Mouse (Mus musculus) kidney, postnatal 10 days (tissue): ENCODE measurements around the gene Stpg2.
"Not testable (repeated sequence)": the region's sequence is repeated elsewhere in the genome, so short reads cannot be mapped to it uniquely, and the experiment has no call there.

Experiments
- DNase-seq: peaks from one replicate; pipeline ENCODE4 v3.0.0; 2021; ENCODE audit warnings: mixed read lengths

Gene Stpg2

DNA sequence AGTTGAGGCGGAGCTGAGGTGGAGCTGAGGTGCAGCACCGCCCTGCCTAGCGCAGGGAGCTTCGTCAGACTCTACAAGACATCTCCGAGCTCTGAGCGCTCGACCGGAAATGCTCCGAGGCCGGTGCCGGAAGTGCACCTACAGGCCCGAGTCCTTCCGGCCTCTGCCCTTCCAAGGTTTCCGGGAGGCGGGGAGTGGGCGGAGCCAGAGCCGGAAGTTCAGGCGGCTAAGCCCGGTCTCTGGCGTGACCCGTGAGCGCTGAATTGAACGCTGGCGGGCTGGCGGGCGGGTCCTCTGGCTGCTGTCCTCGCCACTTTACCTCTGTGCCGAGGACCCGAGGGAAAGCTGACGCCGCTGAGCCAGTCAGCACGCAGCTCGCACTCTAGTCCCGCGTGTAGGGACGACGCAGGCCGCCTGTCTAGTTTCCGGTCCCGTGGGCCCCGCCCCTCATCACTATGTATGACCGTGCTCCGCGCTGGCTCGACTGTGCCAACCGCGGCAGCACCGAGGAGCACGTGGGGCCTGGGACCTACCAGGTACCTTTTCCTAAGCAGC is at the start of gene Stpg2:
TSS of gene Stpg2 (plus strand) at position 251 of the 555 bp plus-strand sequence.
- peak; percentile 95 for DNase-seq

DNA sequence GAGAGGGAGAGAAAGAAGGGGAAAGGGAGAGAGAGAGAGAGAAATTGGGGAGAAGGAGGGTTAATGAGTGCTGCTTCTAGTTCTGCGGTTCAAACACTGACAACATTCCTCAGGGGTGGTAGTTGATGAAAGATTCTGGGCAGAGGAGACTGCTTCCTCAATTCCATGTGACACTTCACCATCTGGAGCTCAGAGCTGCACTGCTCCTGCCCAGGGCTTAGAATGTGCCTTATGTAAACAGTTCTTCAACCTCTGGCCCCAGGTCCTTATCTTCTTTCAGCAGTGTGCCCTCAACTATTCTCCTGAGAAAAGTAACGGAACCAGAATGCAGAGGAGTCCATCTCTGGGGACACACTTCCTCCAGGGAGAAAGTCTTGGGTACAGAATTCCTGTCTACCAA is 43.3 kb upstream of the Stpg2 start:
- no peak for DNase-seq

DNA sequence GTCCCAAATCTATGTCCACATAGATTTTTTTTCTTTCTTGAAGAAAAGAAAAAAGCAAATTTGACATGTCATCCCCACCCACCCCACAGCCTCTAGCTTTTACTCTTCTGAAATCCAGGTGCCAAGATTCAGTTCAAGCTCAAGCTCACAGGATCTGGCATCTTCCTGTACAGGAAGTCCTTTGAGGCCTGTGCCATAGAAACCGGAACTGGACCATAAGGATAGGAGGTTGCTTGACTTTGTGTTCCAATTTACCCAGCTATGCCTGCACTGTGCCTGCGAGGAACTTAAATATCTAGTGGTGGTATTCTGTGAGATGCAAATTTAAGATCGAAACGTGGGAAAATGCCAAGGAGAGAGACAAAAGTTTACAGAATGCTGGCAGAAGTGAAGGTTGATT is 42.8 kb upstream of the Stpg2 start:
- DNase-seq = no peak

DNA sequence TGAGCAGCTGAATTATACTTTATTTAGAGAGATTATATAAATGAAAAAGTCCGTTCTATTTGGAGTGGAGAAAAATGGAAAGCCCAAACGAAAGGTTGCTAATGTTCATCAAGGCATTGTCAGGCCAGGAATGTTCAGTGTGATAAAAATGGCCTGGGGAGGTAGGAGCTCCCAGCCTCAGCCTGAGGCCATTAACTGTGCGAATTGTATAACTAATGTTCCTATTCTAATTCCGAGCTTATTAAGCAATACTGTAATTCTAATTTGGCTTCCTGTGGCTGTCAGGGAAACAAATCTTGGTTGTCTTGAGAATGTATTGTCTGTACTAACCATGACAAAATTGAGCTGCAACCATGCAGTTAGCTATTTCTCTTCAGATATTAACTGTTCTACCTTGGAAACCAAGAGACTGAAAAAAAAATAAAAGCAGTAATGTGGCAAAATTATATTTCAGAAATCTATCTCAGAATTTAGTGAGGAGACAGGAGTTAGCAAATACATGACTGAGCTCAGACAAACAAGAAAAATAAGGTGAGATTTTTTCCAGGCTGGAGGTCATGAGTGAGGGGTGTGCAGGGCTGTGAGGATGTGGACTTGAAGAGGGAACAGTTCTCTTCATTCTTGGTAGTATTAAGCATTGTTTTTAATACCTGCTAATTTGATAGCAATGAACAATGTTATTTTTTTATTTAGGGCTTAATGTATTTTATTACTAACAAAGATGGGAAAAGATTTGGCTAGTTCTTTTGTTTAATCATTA is 36.8 kb upstream of the Stpg2 start:
- no peak for DNase-seq

DNA sequence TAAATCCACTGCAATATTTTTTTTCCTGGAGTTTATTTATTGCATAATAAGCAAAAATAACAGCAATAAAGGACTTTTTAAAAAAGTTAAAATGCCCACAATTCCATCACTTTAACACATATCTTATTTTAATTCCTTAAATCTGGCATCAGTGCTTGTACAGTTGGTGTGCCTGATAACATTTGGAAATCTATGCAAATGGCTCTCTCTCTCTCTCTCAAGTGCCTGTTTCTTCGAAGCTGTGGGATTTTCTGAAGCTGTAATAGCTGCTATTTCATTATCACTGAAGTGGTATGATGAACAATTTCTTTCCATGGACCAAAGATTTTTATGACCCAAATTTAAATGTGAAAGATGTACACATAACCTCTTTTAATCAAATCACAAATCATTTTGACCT is 35.8 kb upstream of the Stpg2 start:
- no peak for DNase-seq

DNA sequence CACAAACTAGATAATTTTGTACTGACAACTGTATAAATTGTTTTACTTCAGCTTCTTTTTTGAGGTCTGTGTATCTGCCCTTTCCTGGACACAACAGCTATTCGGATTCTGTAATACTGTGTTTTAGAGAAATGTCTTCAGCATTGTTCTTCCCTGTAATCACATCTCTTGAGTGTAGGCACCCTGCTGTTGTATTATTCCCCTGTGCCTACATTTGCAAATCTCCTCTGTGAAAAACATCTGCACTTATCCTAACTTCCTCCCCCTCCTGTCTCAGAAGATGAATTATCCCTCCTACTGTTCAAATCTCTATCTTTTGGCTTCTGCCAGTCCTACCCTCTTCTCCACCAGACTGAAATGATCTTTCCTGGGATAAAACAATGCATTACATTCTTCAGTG is 28.6 kb upstream of the Stpg2 start:
- DNase-seq = no peak

DNA sequence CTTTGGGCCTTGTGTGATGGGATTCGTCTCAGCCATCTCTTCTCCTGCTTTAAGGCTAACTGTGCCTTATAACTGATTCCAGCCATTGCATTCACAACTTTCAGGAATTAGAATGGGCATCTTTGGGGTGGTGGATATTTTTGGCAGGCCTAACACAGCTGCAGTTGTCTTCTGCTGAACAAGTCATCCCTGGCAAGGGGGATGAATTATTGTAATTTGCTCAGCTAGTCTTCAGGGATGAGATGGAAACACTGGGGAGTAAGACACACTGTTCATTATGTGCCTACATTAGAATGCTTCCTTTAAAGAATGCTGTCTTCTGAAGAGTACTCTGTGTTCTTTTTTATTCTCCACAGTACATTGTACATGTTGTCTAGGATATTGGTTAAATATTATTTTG is 14.0 kb upstream of the Stpg2 start:
- DNase-seq = no peak

DNA sequence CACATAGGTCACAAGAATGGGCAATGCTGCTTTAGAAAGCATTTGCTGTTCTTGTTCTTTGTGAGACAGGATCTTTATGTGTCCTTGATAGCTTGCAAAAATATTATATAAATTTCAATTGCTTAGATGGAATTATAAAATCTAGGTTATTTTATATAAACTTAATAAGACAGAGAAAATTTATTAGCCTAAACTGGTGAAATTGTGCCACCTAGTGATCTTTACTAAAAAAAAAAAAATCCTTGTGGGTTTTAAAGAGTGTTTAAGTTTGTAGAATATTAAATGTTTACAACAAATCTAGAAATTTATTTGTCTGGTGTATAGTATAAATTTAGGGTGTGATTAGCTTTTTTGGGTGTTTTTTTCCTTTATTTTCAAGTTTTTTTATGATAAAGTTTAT is 11.6 kb upstream of the Stpg2 start:
- DNase-seq = no peak

DNA sequence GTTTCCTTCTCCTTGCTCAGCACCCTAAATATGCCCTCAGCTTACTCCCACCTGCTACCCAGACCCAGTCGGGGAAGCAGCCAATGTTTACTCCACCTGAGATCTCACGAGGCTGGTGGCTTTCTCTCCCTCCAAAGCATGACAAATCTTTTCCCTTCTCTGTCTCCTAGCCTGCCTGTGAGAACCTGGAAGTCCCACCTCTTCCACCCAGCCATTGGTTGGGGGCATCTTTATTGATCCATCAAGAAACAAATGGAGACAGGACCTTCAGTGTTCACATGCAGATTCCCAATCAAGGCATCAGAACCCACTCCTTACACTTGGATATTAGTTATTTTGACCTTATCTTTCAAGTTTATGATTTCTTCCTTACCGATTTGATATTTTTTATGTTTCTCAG is 7.1 kb upstream of the Stpg2 start:
- DNase-seq = no peak

DNA sequence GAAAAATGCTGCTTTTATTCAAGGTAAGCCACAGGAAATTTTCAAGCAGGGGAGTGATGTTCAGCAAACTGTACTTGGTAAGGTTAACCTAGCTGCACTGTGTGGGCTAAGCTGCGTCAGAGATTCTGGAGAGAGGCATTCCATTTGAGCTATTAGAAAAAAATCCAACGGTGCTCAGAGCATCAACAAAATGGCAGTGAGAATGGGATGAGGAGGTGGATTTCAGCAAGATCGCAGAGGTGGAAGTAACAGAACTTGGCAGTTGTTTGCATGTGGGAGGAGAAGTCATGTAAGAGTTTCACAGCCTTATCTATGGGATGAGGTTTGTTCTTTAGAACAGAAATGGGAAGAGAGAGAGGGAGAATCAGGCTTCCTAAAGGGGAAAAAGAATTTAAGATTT is 5.2 kb upstream of the Stpg2 start:
- DNase-seq = no peak

DNA sequence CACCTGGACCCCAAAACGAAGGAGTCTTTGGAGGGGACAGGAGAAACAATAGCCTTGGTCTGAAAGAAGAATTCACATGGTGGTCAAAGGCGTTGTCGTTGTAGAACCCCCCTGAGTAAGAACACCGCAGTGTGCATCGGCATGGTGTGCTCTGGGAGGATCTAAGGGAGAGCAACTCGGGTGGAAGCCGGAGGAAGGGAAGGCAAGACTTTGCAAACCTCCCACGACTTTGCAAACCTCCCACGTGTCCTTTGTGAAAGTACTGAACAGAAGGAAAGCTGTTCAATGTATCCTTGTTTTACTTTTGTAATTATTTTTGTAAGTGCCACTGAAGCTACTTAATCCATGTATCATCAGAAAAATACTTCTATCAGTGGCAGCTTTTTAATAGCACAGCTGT is 11.5 kb downstream of the Stpg2 start:
- DNase-seq = no peak

DNA sequence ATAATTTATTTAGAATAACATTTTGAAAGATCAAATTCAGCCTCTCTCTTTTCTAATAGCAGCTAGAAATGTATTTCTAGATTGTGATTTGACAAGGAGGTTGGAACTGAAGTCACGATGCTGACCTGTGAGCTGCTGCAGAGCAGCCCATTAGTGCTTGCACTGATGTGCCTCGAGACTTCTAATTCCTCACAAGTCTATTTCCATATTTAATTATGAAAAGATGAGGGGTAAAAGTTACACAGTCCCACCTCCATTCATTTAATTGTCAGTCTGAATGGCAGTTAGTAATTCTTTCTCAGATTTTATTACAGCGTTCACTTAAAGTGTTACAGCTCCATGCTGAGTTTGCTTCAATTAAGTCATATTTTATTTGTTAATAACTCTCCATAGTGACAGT is 19.6 kb downstream of the Stpg2 start:
- DNase-seq = no peak

DNA sequence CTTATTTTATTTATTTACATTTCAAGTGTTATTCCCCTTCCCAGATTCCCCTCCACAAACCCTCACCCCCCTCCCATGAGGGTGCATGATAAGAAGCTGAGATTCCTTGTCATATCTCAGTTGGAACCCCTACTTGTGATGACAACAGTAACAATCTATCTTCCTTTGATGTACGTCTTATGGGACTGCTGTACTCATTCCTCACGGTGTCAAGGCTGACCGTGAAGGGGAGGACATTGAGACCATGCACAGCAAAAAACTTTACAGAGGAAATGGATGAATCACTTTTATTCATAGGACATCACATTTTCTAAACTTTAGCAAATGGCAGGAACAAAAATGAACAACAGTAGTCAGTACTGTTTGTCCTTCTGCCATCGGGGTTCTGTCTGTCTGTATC is 21.3 kb downstream of the Stpg2 start:
- DNase-seq = no peak

DNA sequence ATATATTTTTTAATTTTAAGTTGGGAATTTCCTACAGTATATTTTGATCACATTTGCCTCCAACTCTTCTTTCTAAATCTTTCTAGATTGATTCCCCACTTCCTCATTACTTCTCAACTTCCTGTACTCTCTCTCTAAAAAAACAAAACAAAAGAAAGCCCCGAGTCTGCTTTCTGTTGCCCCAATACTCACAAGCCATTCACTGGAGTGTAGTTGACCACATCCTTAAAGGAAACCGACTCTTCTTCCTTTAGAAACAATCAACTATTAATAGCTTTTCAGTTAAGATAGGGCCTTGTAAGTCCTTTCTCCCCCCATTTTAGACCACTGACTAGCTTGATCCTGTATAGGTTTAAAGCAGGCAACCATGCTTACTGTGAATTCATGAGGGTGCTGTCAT is 39.7 kb downstream of the Stpg2 start:
- no peak for DNase-seq

DNA sequence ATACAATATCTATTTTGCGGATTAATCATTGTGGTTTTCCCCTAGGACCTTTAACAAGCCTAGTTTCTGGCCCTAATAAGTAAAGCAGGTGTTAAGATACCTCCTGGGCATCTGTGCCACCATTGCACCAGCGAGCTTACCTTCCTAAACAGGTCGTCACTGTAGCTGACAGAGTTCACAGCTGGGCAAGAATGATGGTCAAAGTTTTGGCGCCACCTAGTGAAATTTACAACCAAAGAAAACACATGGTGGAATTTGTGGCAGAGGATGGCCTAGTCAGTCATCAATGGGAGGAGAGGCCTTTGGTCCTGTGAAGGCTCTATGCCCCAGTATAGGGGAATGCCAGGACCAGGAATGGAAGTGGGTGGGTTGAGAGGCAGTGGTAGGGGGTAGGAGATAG is 41.0 kb downstream of the Stpg2 start:
- DNase-seq = peak; percentile 8

DNA sequence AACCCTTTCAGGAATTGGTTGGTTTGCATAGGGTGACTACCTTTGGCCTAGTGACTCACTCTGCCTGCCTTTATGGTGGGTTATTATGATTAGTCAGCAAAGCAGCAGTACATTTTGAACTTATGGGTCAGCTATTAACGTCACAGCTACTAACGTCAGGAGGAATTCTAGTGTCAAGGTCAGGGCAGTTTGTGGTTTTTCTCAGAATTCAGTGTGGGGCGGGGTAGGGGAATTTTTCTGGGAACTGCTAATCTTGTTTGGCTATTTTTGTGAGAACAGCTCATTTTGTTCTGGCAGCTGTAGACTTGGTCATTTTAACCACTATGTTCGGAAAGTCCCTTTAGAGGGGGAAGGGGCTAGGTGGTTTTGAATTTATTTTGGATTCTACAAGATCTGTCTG is 56.9 kb downstream of the Stpg2 start:
- DNase-seq = not testable (repeated sequence)

DNA sequence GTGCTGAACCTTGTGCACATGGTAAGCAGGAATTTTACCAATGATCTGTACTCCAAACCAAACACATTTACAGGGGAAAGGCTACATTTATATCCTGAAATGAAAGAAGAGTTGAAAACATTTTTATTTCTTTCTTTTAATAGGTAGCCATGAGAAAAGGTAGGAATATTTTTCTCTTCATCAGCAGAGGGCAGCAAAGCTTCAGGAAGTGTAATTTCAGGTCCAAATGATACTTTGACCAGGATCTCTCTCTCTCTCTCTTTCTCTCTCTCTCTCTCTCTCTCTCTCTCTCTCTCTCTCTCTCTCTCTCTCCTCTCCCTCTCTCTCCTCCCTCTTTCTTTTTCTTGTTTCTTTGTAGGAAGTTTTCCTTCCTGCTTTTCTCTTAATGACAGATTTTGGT is 92.4 kb downstream of the Stpg2 start:
- DNase-seq = no peak

DNA sequence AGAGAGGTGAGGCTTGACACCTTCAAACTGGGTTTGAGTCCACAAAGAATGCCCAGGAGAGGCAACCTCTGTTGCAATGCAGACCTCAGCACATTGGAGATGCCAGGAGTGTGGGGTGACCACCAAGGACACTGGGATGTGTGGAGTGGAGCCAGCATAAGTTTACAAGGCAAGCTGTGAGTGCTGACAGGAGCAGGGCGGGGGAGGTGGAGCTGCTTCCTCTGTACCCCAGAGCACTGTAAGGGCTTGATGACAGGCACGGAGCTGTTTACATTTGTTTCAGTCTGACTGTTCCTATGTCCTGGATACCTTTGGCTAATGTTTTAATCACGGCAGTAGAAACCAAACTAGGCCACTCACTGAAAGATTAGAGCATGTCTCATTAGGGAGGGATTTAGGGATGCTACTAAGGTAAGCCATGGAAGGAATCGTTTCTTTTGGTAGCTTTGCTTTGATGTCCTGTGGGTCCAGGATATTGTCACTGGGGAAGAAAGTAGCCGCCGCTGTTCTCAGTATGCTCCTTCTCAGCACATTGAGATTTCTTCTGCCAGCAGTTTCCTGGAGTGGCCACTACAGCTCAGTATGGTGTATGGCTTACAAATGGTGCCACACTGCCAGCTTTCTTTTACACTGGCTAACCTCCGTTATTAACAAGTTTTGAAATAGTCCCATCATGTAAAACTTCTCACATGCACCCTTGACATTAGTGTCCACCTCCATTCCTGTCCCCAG is 102.8 kb downstream of the Stpg2 start:
- no peak for DNase-seq

DNA sequence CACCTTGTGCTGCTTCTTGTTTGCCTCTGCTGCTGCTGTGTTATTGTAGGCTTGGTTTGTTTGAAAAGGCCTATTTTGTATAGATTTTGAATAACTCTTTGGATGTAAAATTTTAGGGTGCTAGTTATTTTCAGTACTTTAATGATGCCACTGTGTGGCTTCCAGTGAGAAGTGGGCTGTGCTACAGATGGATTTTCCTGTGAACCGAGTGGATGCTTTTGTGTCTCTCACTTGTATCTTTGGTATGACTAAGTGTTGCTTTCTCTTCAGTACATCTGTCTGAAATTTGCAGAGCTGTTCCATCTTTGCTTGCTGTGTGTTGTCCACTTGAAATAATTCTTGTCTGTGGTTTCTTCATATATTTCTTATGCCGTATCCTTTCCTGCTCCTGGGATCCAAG is 106.2 kb downstream of the Stpg2 start:
- DNase-seq = no peak

DNA sequence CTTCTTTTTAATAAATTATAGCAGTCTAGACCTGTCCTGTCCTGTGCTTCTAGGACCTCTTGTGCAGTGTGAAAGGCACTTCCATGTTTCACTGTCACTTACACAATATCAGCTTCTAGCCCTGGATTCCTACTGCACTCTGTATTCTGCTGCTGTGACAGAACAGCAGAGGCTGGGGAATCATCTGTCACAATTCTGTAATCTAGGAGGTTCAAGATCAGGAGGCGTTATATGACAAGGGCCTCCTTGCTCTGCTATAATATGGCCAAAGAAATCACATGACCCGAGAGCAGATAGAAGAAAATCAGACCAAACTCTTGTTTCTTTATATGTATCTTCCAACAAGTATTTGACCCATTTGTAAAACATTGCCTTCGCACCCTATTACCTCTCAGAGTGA is 175.0 kb downstream of the Stpg2 start:
- no peak for DNase-seq

DNA sequence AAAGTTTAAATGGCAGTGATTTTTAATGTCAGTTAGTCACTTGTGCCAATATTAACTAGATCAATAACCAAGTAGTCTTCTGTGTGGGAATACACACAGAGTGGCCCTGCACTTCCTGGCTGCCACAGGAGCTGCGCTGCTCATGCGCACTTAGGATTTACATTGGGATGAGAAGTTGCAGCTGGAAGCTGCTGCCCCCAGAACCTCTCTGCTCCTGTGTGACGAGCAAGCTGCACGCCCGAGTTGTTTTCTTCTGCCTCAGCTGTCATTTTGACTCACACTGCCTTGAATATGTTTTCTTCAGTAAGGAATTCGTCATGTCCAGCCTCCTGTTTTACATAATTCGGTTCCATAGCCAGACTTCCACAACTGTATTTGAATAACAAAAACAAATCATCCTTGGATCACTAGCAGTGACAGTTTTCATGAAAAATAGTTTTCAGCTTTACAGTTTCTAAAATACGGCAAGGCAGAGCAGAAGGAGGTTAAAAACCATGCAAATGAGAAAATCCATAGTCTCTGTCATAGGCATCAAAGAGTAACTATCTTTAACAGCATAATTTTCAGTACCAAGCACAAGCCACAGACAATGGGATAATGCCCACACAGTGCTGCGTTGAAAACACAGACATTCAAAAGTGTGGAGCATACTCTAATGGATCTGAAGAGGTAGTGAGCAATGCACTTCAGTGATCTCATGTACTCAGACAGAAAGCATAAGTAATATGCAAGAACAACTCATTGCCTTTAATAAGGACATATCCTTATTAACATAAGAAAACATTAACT is 191.8 kb downstream of the Stpg2 start:
- peak; percentile 60 for DNase-seq

DNA sequence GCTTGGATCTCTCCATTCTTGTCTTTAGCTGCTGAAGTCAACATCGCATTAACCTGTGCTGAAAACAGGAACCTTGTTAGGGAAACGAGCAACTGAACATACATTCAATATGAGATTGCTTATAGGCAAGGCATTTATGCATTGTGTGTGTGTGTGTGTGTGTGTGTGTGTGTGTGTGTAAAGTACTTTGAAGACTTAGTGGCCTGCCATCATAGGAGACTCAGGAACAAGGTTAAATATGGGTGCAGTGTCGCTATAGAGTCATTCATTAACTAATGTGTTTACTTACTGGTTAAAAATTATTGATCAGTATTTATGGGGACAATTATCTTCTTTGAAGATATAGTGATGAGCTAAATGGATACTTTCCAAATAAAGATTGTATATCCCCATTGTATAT is 199.2 kb downstream of the Stpg2 start:
- DNase-seq = no peak

DNA sequence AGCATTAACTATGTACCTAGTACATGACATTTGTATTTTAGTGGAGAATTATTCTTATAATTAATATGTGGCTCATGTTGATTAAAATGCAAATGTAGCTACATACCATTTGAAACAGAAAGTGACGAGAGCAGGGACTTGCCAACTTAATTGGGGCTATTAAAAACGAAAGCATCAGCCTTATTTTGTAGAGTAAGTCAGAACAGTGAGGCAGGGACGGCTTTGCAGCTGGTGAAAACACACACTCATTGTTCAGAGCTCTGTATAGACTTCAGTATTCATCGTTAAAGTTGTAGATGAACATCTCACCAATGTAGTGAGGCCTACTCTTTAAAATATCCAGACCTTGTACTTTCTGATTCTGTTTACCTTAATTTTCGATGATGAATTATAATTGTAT is 213.6 kb downstream of the Stpg2 start:
- no peak for DNase-seq

DNA sequence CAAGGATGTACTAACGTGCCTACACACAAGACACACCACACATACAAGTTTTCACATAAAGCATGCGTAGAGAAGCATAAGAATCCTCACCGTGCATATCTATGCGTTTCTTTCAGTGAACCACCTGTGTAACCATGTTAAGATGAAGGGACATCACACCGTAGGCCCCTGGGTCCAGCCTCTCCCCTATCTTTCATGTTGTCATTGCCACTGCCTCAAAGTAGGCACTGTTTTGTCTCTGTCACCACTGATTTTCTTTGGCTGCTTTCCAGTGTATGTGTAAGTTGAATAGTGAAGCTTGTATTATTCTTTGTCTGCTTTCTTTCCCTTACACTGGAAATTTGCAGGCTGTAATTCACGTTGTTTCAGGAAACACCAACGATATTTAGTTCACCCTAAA is 236.7 kb downstream of the Stpg2 start:
- DNase-seq = no peak
